Mouse (Mus musculus) liver (tissue): ENCODE measurements around the gene 9330182O14Rik.

Source experiments
- DNase-seq: peaks from one replicate; pipeline ENCODE4 v3.0.0-alpha.2; 2020; ENCODE audit warnings: mixed read lengths

Gene 9330182O14Rik

GRCm38 (mm10) chr15:40134152-40134792 is at the start of gene 9330182O14Rik:
9330182O14Rik (plus strand) TSS chr15:40134365.
- DNase-seq: no peak

GRCm38 (mm10) chr15:40103304-40103703 is 30.9 kb upstream of the 9330182O14Rik start:
- no peak for DNase-seq

GRCm38 (mm10) chr15:40105712-40106111 is 28.5 kb upstream of the 9330182O14Rik start:
- no peak for DNase-seq

- no peak for DNase-seq
These were observed 20.1 kb upstream of the 9330182O14Rik start for GRCm38 (mm10) chr15:40113888-40114576.

GRCm38 (mm10) chr15:40114600-40115271 is 19.4 kb upstream of the 9330182O14Rik start:
- DNase-seq: no peak

GRCm38 (mm10) chr15:40116396-40116795 is 17.8 kb upstream of the 9330182O14Rik start:
- no peak for DNase-seq

GRCm38 (mm10) chr15:40124211-40124953 is 9.8 kb upstream of the 9330182O14Rik start:
- no peak for DNase-seq

GRCm38 (mm10) chr15:40129496-40129895 is 4.7 kb upstream of the 9330182O14Rik start:
- no peak for DNase-seq

GRCm38 (mm10) chr15:40130880-40131478 is 3.2 kb upstream of the 9330182O14Rik start:
- peak; percentile 72 for DNase-seq

GRCm38 (mm10) chr15:40132408-40132807 is 1.8 kb upstream of the 9330182O14Rik start:
- no peak for DNase-seq

GRCm38 (mm10) chr15:40144221-40144620 is 10.1 kb downstream of the 9330182O14Rik start:
- peak; percentile 8 for DNase-seq

- no peak for DNase-seq
These were observed 23.5 kb downstream of the 9330182O14Rik start for GRCm38 (mm10) chr15:40157683-40158082.

- no peak for DNase-seq
These were observed 32.6 kb downstream of the 9330182O14Rik start for GRCm38 (mm10) chr15:40166560-40167275.

- no peak for DNase-seq
These were observed 33.3 kb downstream of the 9330182O14Rik start for GRCm38 (mm10) chr15:40167276-40168139.

- no peak for DNase-seq
These were observed 34.0 kb downstream of the 9330182O14Rik start for GRCm38 (mm10) chr15:40168140-40168688.

- no peak for DNase-seq
These were observed 34.9 kb downstream of the 9330182O14Rik start for GRCm38 (mm10) chr15:40169061-40169460.

GRCm38 (mm10) chr15:40169705-40170104 is 35.5 kb downstream of the 9330182O14Rik start:
- DNase-seq: peak; percentile 6

GRCm38 (mm10) chr15:40179423-40179822 is 45.3 kb downstream of the 9330182O14Rik start:
- DNase-seq: no peak

- no peak for DNase-seq
These were observed 52.9 kb downstream of the 9330182O14Rik start for GRCm38 (mm10) chr15:40187017-40187416.
